Mouse (Mus musculus) neural tube, embryonic 14.5 days (tissue): ENCODE data around the gene Plin5. TPM values are rescaled to one million over a fixed set of nuclear protein-coding genes. Genes with fewer than 3 reads are reported as not detected.

Experiments
- ATAC-seq: fragments of 200-750 bp; cut with Nextera tagmentation; 2 replicates; pipeline ENCODE4 v1.8.0; 2017; ENCODE audit warnings: low read depth, mild to moderate bottlenecking, moderate TSS enrichment, moderate library complexity
- H3K27ac ChIP-seq: fragments of 300-500 bp; sonication (generic); 2 replicates; pipeline ENCODE4 v1.5.1; 2014; ENCODE audit warnings: low read depth, mild to moderate bottlenecking, control low read depth, low read length, moderate library complexity, mixed read lengths
- H3K27me3 ChIP-seq: fragments of 300-500 bp; sonication (generic); 2 replicates; pipeline ENCODE4 v1.6.1; 2014; ENCODE audit warnings: low read length; ENCODE audit not compliant: control insufficient read depth, insufficient read depth
- H3K36me3 ChIP-seq: fragments of 300-500 bp; sonication (generic); 2 replicates; pipeline ENCODE4 v1.6.1; 2014; ENCODE audit warnings: low read length, mixed read lengths; ENCODE audit not compliant: control insufficient read depth, insufficient read depth
- H3K4me1 ChIP-seq: fragments of 300-500 bp; sonication (generic); 2 replicates; pipeline ENCODE4 v1.6.1; 2014; ENCODE audit warnings: low read length; ENCODE audit not compliant: control insufficient read depth, insufficient read depth
- H3K4me2 ChIP-seq: fragments of 300-500 bp; sonication (generic); 2 replicates; pipeline ENCODE4 v1.6.1; 2014; ENCODE audit warnings: mild to moderate bottlenecking, low read depth, low read length, control low read depth
- H3K4me3 ChIP-seq: fragments of 300-500 bp; sonication (generic); 2 replicates; pipeline ENCODE4 v1.5.1; 2014; ENCODE audit warnings: low read depth, low read length, control low read depth, mixed read lengths
- H3K9ac ChIP-seq: fragments of 300-500 bp; sonication (generic); replicated peaks from 2 replicates; pipeline ENCODE4 v1.6.1; 2014; ENCODE audit warnings: low read depth, mild to moderate bottlenecking, control low read depth, low read length, mixed read lengths
- H3K9me3 ChIP-seq: fragments of 300-500 bp; sonication (generic); 2 replicates; pipeline ENCODE4 v1.6.1; 2016; ENCODE audit warnings: low read length; ENCODE audit not compliant: control insufficient read depth
- WGBS: fragments of 180-500 bp; shearing (Covaris S2); extraction: QIAGEN DNeasy Blood & Tissue Kit; methylation state at CpG from one replicate; pipeline ENCODE4 v1.1.7; 2014; 5-methylcytosine and 5-hydroxymethylcytosine counted together
- polyA plus RNA-seq: library from polyadenylated mRNA; unstranded; fragments of >200 nt; fragmentation: Nextera tagmentation; extraction: Ambion mirVana; gene quantifications from 2 replicates; pipeline ENCODE4 v1.2.1, GENCODE M21; 2014

Gene Plin5
- polyA plus RNA-seq, 1 experiment from 2014 or later: 1.9 TPM

DNA sequence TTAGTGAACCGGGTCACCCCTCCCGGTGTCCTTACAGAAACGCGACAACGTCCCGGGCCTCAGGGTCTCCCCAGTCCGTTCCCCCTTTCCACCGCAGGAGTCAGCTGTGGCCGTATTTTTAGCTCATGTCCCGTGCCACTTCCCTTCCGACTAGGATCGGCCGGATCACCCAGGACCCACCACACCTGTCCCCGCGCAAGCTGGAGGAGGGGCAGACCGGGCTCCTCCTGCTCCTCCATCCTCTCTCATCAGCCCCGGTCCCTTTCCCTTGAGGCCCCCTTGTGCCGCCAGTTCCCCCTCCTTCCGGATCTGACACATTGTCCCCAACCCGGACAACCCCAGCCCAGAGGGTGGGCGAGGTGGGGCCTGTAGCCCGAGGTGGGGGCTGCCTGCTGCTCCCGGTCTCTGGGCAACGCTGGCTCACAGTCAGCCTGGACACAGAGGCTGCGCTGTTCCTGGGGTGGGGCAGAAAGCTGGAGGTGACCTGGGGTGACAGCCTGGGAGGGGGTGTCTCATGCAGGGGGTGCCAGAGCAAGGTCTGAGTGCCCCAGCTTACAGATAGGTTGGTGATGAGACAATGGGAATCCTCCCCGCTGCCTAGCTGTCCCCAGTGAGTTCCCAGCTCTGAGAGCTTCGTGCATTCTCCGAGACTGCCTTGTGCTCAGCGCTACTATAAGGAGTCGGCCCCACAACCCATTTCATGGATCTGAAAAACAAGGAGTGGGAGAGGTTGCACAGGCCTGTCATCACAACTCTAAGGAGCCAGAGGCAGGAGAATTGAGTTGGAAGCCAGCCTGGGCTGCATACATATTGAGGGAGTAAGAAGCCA lies 31.6 kb upstream of the Plin5 start:
- H3K4me1 ChIP-seq: 0 out of 2 replicates have a peak, but pooled peaks cover 6% of the 10 kb centered on the region
- peak overlapping the region; percentile 31 for H3K4me3 ChIP-seq
- H3K36me3 ChIP-seq: no peaks in the 10 kb centered on the region
- under 1% methylated on average over 29 of the region's 30 CpGs for WGBS
- no peaks in the 10 kb centered on the region for H3K9me3 ChIP-seq
- ATAC-seq: peak; percentile 39
- H3K27me3 ChIP-seq: 0 out of 2 replicates have a peak, but pooled peaks cover 10% of the 10 kb centered on the region
- H3K27ac ChIP-seq: no peak overlapping the region
- peak overlapping the region; percentile 54 for H3K9ac ChIP-seq
- peak overlapping the region; percentile 76 for H3K4me2 ChIP-seq

DNA sequence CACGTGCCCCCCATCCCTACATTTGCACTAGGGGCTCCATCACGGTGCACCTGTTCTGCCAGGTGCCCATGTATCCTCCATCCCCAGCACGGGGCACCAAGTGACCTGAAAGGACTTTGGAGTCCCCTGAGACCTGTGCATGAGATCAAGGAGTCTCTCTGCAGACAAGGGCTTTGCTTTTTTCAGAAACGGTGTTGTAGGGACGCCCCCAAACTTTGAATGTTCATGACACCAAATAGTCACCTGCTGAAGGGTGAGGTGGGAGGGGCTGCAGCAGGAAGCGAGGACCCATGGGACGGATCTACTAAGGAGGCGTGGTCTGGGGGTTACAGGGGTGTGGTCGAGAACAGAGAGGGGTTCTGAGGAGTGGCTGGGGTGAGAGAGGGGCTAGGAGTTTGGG lies 30.9 kb upstream of the Plin5 start:
- no peaks in the 10 kb centered on the region for H3K9me3 ChIP-seq
- no peak overlapping the region for H3K9ac ChIP-seq
- no peak for ATAC-seq
- H3K27ac ChIP-seq: no peak overlapping the region
- peak overlapping the region; percentile 31; the same call in 1 of the 2 replicates for H3K4me3 ChIP-seq
- 20% methylated on average over 9 of the region's 9 CpGs for WGBS
- H3K27me3 ChIP-seq: 0 out of 2 replicates have a peak, but pooled peaks cover 10% of the 10 kb centered on the region
- H3K4me1 ChIP-seq: 0 out of 2 replicates have a peak, but pooled peaks cover 6% of the 10 kb centered on the region
- H3K36me3 ChIP-seq: no peaks in the 10 kb centered on the region
- peak overlapping the region; percentile 76 for H3K4me2 ChIP-seq

DNA sequence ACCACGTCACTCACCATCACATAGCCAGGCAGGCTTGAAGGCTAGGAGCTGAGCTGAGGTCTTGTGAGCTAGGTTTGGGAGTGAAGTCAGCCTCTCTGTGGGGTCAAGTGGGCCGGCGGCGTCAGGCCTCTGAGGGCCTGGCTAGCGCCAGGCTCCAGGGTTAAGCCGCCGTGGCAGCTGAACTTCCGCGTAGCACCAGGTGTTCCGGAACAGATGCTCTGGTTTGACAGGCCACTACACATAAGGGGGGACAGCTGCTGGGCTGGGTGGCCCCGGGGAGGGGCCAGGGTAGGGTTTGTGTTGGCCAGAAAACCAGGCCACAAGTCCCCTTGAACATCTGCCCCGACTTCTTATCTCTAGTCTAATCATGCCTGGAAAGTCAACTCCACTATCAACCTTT lies 30.0 kb upstream of the Plin5 start:
- Histone ChIP-seq H3K9me3 (no peaks in the 10 kb centered on the region), H3K27ac (no peak overlapping the region), H3K4me2 (no peak overlapping the region), H3K4me1 (0 out of 2 replicates have a peak, but pooled peaks cover 7% of the 10 kb centered on the region), H3K9ac (no peak overlapping the region), H3K4me3 (no peak overlapping the region), H3K27me3 (0 out of 2 replicates have a peak, but pooled peaks cover 10% of the 10 kb centered on the region), H3K36me3 (no peaks in the 10 kb centered on the region)
- WGBS: 56% methylated on average over 12 of the region's 12 CpGs
- no peak for ATAC-seq

DNA sequence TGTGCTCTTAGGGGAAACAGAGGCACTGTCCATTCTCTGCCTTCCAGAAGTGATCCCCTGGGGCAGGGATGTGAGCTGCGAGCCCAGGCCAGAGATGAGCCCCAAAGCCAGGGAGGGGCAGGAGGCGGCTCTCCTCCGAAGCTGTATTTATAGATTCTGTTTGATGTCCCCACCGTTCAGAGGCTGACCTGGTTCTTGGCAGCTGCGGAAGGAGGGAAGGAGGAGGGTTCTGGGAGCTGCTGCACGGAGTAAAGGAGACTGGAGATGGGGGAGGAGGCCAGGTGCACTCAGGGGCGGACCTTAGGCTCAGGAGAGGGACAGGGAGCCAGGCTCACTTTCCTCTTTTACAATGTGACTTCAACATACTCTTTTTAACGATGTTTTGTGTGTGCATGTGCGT lies 28.7 kb upstream of the Plin5 start:
- Histone ChIP-seq H3K4me2 (no peak overlapping the region), H3K4me1 (peaks cover 17% of the 10 kb centered on the region; the same call in 1 of the 2 replicates), H3K9me3 (no peaks in the 10 kb centered on the region), H3K4me3 (no peak overlapping the region), H3K36me3 (no peaks in the 10 kb centered on the region), H3K27ac (no peak overlapping the region), H3K9ac (no peak overlapping the region), H3K27me3 (0 out of 2 replicates have a peak, but pooled peaks cover 10% of the 10 kb centered on the region)
- ATAC-seq: no peak
- WGBS: 19% methylated on average over 9 of the region's 9 CpGs

DNA sequence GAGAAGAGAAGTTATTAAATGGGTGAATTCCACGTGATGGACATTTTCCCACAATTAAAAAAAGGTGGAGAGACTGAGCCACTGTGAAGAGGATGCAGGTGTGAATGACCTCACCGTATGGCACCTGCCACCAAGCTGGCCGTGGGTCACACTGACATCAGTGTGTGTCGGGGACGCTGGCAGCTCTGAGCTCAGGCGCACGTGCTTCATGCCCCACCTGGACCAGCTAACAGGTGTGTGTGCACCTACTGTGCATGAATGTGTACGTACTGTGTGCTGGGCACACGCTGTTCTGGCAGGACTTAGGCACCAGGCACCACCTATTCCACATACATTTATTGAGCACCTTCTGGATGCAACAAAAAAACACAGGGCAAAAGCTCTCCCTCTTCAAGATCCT lies 27.1 kb upstream of the Plin5 start:
- Histone ChIP-seq H3K27me3 (peaks cover 7% of the 10 kb centered on the region; the same call in 1 of the 2 replicates), H3K4me3 (no peak overlapping the region), H3K36me3 (no peaks in the 10 kb centered on the region), H3K9ac (no peak overlapping the region), H3K9me3 (no peaks in the 10 kb centered on the region), H3K4me2 (no peak overlapping the region), H3K4me1 (peaks cover 17% of the 10 kb centered on the region; the same call in 1 of the 2 replicates), H3K27ac (no peak overlapping the region)
- 76% methylated on average over 9 of the region's 9 CpGs for WGBS
- ATAC-seq: no peak

DNA sequence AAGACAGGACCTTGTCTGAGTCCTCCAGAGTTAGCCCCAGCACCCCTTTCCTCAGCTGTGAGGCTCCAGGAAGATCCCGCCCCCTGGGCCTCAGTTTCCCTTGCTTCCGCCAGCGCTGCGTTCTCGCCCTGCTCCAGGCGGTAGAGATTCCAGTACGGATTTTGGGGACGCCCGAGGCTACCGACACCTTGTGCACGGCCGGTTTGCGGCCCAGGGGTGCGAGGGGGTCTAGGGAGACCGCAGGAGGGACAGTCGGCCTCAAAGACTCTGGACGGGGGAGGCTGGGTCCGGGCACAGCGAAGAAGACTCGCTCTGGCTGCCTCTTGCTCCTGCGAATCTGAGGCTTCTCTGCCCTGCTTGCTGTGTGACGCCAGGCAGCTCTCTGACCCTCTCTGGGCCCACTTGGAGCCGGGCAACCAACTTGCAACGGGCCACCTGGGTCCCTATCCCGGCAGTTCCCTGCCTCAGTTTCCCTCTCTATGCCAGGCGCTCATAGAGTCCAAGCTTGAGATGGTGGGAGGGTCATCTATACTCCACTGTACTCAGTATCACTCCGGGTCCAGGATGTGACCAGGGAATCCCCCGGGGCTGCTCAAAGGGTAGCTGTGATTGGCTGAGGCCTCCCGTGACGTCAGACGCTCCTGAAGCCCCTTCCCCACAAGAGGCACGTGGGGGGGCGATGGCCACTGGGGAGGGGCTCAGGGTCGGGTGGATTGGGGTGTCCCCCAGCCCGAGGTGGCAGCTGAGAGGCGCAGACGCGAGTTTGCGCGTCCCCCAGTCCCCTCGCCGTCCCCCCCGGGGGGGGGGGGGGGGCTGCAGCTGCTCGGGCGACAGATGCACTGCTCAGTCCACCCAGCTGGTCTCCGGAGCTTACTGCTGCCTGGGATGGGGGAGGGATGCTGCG lies 24.6 kb upstream of the Plin5 start:
- Histone ChIP-seq H3K9ac (peak overlapping the region; percentile 62), H3K36me3 (no peaks in the 10 kb centered on the region), H3K4me2 (peak overlapping the region; percentile 67), H3K4me3 (peak overlapping the region; percentile 39), H3K4me1 (peaks cover 28% of the 10 kb centered on the region), H3K27ac (peak overlapping the region; percentile 28; the same call in 1 of the 2 replicates), H3K27me3 (peaks cover 5% of the 10 kb centered on the region; the same call in 1 of the 2 replicates), H3K9me3 (no peaks in the 10 kb centered on the region)
- under 1% methylated on average over 40 of the region's 47 CpGs for WGBS
- ATAC-seq: peak; percentile 45

DNA sequence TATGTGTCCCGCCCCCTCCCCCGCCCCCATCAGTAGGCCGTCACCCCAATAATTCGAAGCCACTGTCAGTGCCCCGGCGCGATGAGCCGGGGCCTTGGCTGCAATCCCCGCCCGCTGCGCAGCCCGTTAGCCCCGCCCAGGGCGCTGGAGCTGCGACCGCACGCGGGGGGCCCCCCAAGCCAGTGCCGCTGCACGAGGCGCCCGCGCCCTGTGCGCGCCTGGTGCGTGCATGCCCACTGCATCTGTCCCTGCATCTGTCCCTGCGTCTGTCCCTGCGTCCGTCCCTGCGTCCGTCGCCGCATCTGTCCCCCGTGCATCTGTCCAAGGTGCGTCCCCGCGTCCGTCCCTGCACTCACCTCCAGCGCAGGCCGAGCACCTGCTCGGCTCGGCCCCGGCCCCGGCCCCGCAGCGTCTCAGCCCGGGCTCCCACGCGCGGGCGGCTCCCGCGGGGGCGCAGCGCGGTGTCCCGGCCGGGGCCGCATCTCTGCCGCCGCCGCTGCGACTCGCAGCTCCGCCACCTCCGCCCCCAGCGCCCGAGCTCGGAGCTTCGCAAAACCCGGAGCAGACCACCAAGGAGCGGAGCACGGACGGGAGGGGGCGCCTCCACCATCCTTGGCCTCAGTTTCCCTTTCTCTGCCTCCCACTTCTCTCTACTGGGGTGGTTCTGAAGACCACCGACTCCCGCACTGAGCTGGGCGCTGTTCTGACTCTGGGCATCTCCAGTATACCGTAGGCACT lies 22.6 kb upstream of the Plin5 start, which contains the start of gene Sema6b:
Gene Sema6b, minus strand, starts transcription at position 486 of the 738 bp plus-strand sequence.
- Histone ChIP-seq H3K27ac (peak within 1 kb of the TSS; percentile 80), H3K4me1 (peaks cover 33% of the 10 kb centered on the region), H3K9ac (peak within 1 kb of the TSS; percentile 94), H3K4me2 (peak within 1 kb of the TSS; percentile 80), H3K9me3 (no peaks in the 10 kb centered on the region), H3K36me3 (no peaks in the 10 kb centered on the region), H3K4me3 (peak within 1 kb of the TSS; percentile 83), H3K27me3 (peaks cover 5% of the 10 kb centered on the region; the same call in 1 of the 2 replicates)
- 1% methylated on average over 77 of the region's 79 CpGs for WGBS
- peak; percentile 52 for ATAC-seq

DNA sequence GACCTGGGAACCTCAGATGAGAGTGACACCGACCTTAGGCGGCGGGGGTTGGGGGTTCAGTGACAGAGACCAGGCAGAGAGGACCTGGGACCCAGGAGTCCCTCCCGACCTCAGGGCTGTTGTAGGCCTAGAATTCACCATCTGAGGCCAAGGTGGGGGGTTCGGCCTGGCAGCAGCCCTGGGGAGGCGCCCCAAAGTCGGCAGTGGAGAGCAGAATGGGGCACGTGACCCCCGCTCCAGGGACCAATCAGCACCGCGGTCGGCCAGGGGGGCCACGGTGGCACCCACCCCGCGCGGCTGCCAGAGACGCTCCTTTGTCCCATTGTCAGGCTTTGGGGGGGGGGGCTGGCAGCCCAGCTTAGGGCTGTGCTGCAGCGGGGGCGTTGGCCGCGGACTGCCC lies 22.0 kb upstream of the Plin5 start:
- H3K36me3 ChIP-seq: no peaks in the 10 kb centered on the region
- peak overlapping the region; percentile 83 for H3K4me3 ChIP-seq
- H3K9me3 ChIP-seq: no peaks in the 10 kb centered on the region
- peaks cover 5% of the 10 kb centered on the region; the same call in 1 of the 2 replicates for H3K27me3 ChIP-seq
- peak; percentile 25 for ATAC-seq
- 4% methylated on average over 20 of the region's 21 CpGs for WGBS
- H3K9ac ChIP-seq: peak overlapping the region; percentile 94
- H3K4me1 ChIP-seq: peaks cover 39% of the 10 kb centered on the region
- peak overlapping the region; percentile 80 for H3K4me2 ChIP-seq
- H3K27ac ChIP-seq: no peak overlapping the region; the same call in 1 of the 2 replicates
